Mouse (Mus musculus): ENCODE data around the gene Serpinb2.
A peak's percentile ranks its signal among the peaks of the same experiment; 100 is the strongest.

Gene Serpinb2

DNA sequence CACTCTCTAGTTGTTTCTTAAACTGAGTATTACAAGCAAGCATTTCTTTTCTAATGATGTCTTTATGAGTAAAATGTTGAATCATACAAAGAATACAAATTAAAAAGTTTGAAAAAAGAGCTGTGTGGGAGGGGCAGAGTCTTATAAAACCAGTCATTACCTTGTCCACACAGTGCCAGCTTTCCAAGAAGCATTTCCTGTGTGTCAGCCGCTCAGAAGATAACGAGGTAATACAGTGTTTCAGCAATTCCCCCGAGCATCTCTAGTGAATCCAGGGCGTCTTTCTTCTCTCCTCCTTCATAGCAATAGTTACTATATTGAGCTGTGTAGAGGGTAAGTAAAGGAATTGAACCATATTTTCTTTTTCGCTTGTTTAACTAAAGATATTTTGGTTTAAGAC lies at the start of gene Serpinb2:
Gene Serpinb2, plus strand, starts transcription at position 172 of the 400 bp plus-strand sequence.
- DNase-seq, result no peak

DNA sequence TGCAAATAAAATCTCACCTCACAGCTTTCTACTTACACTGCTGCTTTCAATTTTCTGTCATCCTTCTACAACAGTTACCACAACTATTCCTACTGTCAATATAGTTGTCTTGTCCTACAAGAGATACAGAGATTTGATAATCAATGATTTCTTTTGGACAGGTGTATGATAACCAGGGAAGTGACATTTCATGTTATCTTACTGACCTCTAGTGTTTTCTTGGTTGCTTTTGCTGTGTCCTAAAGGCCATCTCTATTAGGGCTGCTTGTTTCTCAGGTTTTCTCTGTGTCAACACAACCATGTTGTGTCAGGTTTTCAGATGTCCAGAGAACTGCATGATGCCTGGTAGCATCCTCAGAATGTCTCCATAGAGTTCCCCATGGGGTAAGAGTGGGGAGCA lies 31.3 kb upstream of the Serpinb2 start:
- no peak for DNase-seq

DNA sequence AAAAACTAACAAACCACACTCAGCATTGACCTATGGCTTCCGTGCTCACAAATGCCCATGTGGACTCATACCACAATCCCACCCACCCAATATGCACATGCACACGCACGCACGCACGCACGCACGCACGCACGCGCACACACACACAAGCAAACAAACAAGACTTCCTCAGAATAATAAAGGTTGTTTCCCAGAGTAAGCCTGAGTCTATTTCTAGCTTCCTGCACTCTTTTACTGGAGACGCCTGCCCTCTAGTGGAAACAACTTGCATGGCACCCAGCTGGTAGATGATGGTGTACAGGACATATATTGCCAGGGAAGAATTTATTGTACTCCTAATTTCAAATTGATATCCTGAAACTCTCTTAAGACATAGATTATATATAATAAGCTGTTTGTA lies 29.8 kb upstream of the Serpinb2 start:
- DNase-seq, result peak; percentile 46 to 58

DNA sequence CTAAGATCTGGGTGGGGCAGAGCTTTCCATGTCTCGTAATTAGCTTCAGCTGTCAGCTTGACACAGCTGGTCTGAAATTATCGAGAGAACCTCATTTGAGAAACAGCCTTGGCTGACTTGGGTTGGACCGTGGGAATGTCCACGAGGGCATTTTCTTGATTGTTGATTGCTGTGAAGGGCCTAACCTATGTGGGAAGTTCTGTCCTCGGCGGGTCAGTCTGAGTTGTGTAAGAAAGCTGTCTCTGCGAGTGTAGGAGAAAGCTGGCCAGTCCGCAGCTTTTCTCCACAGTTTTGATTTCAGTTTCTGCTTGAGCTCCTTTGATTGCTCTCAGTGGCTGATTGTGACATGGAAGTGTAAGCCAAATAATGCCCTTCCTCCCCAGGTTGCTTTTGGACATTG lies 21.6 kb upstream of the Serpinb2 start:
- DNase-seq, result peak; percentile 17 to 32

DNA sequence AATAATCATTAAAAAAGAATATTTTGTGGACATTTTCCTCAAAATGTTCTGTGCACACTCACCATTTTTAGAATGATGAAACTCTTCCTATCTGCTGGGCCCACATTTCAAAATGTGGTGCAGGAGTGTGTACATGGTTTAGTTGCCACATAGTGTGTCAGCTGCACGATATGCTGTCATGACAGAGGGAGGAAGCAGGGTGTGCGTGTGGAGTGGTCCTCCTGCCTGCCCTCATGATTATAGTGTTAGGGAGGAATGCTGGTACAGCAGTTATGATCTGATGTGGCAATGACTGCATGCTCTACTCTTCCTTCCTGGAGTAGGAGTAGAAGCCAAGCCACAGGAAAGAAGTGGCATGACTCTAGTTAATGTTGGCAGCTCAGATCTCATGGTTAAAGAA lies 14.4 kb upstream of the Serpinb2 start:
- DNase-seq, result peak in 1 of 2 experiments; percentile 9

DNA sequence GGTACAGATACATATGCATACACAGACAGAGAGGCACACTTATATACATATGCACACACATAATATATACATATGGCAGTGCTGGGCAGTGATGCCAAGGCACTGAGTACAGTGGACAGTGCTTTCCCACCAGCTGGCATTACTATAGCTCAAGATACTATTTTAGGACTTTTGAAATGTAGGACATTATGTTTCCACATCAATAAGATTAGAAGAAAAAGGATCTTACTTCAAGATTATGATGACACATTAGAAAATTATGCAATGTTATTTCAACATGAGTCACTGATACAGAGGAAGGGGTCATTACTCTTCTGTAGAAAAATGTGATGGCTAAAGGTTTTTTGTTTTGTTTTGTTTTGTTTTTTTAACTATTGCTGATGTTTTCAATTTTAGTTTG lies 9.2 kb upstream of the Serpinb2 start:
- DNase-seq, result no peak

DNA sequence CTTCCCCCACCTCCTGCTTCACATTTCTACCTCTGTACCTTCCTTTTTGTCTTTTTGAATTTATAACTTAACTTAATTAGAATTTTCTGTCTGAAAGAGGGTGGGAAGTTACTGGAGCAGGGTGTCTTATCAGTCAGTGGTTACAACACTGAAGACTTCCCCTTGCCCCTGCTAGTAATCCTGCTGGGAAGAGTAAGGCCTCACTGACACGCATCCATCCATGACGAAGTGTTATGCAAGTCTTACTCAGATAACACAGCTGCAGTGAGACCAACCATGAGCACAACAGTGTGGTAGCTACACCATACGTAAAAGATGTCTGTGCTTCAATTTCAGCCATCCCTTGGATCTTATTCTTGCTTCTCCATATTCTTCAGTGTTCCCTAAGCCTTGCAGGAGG lies 7.9 kb upstream of the Serpinb2 start:
- no peak for DNase-seq

DNA sequence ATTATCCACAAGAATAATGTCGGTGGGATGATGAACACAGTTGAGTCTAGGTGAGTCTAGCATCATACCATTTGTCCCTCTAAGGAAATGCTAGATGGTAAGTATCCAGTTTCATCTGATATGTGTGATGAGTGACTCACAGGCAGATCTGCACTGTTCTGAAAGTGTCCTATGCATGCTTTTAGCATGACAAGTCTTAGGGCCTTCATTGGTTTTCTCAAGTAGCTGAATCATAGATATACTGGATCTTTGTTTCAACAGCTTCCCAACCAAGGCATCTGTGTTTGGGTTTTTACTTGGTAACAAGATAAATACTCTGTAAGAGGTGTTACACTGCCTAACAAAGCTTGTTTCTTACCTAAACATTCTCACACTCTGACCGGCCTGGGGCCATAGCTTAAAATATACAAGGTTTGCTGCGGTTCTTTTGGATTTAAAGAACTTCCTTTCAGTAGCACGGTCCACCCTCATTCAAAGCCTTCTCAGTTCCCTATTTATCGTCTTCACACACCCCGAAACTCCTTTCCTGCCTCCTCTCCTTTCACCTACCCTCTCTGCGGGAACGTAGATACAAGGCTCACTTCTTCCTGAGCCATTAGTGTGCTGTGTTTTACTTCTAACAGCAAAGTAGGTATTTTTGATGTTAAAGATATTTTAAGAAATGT lies 5.2 kb upstream of the Serpinb2 start:
- no peak for DNase-seq

DNA sequence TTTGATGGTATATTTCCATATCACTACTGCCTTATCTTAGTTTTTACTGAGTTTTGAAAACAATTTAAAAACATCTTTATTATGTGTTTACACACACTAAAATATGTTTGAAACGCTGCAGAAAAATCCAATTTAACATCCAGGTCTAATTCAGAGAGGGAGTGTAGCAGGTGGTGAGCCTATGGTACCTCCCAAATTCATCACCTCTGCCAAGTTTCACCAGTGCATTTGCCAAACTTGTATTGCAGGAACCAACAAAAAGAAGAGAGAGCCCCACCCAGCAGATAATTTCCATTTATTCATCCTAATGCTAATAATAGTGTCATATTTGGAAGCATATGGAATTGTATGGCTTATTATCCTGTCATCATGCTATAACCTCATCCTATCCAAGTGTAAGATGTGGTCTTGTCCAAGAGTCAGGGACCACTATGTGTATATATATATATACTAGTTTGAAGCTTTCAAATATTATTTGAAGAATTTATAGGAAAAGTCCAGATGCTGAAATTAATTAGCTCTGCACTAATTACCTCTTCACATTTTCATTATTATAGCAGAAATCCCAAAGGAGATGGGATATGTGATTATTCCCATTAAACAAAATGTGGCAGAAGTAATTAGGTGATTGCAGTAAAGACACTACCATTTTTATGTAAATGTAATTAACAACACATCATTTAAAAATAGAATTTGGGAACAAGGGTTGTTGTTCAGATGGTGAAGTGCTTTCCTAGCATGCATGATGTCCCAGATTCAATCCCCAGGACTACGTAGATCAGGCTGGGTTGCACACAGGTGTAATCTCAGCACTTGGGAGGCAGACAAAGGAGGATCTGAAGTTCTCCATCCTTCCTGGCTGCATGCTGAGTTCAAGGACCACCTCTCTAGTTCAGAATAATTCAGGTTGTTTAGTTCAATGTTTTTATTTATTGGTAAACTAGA lies 1.2 kb downstream of the Serpinb2 start:
- no peak for DNase-seq

DNA sequence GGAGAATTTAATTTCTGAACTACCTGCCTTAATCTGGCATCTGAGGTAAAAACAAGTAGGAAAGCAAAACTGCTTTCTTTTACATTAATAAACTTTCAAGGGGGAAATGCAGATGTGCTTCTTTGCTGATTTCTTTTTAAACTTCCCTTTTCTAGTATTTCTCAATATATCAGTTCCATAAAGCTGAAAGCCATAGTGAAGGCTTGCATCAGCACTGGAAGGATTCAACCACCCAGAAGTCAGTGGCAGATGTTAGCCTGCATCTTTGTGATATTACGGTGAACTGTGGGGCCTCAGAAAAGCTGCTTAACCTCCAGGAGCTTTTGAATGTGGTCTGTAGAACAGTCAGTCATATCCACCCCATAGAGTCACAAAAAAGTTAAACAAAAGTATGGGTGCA lies 2.3 kb downstream of the Serpinb2 start:
- no peak for DNase-seq

DNA sequence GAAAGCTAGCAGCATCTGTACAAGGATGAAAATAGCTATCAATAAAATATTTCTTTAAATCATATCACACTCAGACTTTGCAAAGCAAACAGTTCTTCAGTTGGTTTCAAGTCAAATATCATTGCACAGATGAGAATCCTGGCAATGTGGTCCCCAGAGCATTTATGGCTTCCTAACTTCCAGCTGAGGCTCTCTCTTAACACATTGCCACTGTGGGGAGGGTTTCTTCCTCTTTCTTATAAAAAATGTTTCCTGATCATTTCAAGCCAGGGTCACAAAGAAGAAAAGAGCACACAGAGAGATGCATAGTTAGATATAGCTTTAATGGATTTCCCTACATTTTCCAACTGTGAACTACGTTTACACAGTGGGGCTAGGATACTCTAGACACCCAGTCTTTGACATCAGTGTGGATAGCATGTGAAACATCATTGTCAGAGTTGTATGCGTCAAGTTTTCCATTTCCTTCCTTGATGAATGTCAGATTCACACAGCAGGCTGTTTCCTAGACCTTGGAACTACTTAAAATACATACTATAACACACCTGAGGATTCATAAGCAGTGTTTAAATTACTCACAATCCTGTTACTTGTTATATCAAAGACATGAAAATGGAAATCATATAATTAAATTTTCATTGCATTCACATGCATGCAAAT lies 4.7 kb downstream of the Serpinb2 start:
- no peak for DNase-seq

DNA sequence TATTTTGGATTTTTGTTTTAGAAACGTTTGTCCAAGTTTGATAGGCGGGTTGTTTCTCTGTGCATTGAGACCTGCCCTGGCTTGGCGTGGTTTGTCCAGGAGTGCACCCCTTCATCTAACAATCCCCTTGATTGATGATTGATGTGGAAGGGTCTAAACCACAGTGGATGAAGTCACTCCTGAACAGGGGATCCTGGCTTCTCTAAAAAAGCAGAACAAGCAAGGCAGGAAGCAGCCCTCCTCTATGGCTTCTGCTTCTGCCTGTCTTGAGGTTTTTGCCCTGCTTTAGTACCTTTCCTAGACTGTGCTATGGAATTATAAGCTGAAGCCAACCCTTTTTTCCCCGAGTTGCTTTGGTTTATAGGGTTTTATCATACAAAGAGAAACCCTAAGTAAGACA lies 14.4 kb downstream of the Serpinb2 start:
- no peak for DNase-seq

DNA sequence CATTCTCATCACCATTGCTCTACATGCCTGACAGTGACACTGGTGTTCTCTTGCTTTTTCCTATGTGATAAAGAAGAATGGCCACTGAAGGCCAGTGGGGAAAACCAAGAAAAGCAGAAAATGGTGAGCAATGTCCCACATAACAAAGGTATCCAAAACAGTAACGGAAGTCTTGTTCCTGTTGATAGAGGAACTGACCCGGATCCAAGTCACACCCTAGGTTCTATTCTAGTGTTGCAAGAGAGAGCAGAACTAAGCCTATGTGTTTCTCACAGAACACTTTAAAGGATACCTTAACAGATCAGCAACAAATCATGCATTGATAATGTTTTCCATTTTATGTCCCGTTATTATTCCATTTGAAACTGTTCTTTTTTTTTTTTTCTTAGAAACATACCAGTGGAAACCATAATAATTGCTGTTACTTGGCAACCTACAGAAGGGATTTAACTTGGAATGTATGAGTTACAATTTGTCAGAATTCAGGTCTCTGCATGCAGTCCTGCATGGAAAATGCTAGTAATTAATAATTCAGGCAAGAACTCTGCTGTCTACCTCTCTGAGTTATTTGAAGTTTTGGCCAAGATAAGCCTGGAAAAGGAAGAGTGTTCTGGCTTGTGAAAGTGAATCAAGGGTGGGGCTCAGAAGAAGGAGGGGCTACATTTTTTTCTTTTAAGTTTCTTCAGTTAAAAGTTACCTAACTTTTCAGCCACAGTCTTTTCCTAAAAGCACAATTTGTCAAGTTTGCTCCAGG lies 17.3 kb downstream of the Serpinb2 start:
- DNase-seq, result no peak

DNA sequence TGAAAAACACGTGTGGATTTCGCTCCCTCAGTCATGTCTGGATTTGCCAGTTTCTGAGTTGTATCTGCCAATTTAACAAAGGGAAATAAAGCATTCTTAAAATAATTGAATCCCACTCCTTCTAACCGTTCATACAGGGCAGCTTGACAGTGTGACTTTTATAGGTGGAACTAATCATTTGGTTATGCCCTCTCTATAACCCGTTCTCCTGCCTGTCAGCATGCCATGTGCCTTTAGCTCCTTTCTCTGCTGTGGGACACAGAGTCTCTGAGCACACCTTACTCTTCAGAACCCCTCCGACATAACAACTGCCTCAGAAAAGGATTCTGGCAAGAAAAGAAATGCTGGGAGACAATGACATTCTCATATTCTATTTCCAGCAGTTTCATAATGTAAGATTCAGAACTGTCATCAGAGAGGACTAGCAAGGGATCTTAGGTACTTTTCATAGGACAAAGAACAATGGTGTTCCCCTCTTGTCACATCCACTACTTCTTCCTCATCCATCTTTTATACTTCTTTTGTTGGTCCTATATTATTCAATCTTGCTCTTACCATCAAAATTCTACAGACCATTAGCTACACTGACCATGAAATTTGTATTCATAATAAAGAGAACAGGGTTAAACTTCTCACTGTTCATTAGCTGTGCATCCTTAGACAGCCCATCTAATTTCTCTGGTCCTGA lies 18.3 kb downstream of the Serpinb2 start:
- no peak for DNase-seq

DNA sequence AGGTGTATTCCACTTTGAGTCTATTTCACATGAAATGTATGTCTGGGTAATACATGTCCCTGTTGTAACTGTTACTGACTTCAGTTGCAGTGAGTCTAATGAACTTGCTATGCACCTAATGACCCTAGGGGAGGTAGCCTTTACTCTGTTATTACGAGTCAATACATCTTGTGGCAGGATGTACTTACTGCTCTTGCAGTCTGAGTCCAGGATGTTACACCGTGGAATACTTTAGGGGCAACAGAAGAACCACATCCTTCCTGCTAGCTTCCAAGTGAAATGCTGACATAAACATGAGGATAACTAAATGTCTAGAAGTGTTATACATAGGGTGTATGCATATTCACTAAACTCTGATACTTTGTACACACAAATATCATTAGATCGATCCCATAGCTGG lies 22.5 kb downstream of the Serpinb2 start:
- no peak for DNase-seq

DNA sequence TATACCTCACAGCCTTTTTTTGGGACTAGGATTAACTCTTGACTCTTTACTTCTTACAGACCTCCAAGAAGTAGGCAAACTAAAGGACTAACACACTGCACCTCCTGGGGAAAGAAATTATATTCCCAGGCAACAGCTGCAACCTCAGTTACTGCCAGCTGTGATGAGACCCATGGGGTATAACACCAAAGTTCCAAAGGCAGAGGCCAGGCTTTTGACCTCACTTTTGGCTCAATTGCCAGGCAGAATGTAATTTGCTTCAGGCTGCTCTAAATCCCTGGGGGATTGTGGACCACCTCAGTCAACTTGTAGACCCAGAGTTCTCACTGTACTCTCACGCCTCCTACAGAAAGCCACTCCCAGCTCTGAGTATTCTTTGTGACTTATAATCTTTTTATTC lies 26.2 kb downstream of the Serpinb2 start:
- no peak for DNase-seq

DNA sequence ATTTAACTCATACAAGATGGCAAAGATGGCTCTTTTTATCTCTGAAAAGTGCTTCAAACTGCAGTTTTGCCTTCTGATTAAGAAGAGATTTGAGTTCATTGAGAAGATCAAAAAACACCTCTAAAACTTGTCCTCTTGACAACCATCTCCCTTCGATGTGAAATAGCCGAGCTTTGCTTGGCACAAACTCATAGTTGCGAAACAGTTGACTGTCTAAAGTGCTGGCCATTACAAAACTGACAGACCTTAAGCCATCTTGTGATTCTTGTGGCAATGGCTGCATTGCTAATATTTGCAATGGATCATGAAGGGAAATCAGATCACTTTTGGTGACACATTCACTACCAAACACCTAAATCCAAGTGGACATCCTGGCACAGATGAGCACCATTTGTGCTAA lies 48.3 kb downstream of the Serpinb2 start:
- no peak for DNase-seq

DNA sequence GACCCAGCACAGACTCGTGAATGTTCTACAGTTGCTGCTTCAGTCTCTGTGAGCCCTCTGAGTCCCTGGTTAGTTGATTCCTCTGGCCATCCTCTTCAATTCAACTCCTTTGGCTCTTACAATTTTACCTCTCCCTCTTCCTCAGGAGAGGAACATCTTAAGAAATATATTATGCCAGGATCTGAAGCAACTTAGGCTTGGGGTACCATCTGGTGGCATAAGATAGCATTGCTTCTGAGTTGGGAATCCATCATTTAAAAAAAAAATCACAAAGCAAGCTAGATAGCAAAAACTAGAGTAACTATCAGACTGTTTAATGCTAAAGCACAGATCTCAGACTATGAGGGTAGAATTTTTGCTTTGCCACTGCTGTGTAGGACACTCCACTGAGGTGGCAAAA lies 50.9 kb downstream of the Serpinb2 start:
- no peak for DNase-seq

DNA sequence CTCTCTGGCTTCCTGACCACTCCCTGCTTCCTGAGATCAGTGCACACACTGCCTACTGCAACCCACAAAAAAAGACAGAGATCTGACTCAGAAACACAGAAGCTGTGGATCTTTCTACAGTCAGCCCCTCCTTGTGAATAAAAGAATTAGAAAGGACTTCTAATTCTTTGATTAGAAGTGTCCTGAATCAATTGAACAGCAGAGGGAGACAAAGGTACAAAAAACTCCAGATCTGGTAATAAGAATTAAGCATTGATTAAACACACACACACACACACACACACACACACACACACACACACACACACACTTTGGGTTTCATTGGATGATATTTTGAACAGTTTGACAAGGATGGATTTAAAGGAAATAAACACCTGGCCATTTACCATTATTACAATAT lies 54.4 kb downstream of the Serpinb2 start:
- no peak for DNase-seq

DNA sequence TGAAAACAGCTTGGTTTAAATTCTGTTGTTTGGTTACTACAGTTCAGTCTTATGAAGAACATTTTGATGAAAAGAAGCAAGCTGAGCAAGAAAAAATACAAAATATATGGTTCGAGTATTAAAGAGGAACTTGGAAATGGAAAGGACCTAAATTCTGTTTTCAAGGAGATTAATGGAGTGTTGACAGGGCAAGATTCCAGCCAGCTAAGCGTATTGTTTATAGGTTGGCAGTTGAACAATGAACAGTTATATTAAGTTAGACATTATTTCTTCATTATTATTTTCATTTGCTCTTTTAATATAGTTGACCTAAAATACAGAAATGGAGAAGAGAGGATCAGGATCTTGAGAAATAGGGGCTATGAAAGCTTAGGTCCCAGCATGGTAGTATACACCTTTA lies 64.9 kb downstream of the Serpinb2 start:
- DNase-seq, result no peak

DNA sequence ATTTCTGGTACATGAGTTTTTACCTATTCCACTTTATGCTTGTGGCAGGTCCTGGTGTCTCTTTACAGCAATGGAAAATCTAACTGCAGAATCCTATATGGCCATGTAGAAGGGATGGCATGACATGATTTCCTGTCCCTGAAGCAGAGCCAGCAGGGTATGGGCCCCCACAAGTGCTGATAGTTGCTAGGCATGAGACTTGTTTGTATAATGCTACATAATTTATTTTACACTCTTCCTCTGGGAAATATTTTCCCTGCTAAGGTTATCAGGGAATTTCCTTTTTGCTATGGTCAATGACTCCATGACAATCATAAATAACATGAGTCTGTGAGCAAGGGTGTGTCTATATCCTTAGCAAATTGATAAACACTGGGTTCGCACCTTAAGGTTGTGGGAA lies 66.3 kb downstream of the Serpinb2 start:
- DNase-seq, result no peak

DNA sequence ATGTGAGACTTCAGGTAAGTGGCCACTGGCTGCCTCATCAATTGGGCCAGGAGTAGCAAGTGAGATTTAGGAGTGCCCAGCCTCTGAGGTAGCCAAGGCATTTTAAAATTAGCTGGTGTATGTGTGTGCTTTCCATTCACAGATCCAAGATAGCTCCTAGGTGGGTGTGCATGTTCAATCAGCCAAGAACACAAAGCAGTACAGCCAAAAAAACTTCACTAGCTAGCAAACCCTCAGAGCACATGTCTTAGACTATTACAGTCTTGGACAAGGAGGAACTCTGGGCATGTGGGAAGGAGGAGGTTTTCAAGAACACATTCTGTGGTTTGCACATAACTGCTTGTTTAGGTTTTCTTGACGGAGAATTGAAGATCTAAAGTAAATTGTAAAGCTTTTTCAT lies 70.0 kb downstream of the Serpinb2 start:
- no peak for DNase-seq

Data from lung, adult 18-20 months (tissue).